Mouse (Mus musculus): ENCODE results near the gene Ttn. TPM values are rescaled to one million over a fixed set of nuclear protein-coding genes. Genes with fewer than 3 reads are reported as not detected.
"Not testable (repeated sequence)": the region's sequence is repeated elsewhere in the genome, so short reads cannot be mapped to it uniquely, and the experiment has no call there.

The Ttn gene
- 1,000 to 10,000 TPM; 2,867 to 3,123 TPM for total RNA-seq (2021)

GRCm38 (mm10) chr2:76982391-76983145, at the start of gene Ttn:
TSS of gene Ttn (minus strand) at chr2:76982547.
- peak; percentile 38 for DNase-seq (ENCODE audit: low spot score)
- intact Hi-C loops (cut with DNase I), result no loop called here

GRCm38 (mm10) chr2:77020649-77021048, 38.3 kb upstream of the Ttn start:
- DNase-seq (ENCODE audit: low spot score), result no peak
- intact Hi-C loops (cut with DNase I), result no loop called here

GRCm38 (mm10) chr2:77017735-77018134, 35.4 kb upstream of the Ttn start:
- DNase-seq (ENCODE audit: low spot score), result no peak
- intact Hi-C loops (cut with DNase I), result no loop called here

- DNase-seq (ENCODE audit: low spot score); intact Hi-C loops (cut with DNase I): not testable (repeated sequence)
Measured at GRCm38 (mm10) chr2:77013449-77013848, 31.1 kb upstream of the Ttn start.

GRCm38 (mm10) chr2:77011981-77012380, 29.6 kb upstream of the Ttn start:
- intact Hi-C loops (cut with DNase I), result no loop called here
- DNase-seq (ENCODE audit: low spot score), result no peak

GRCm38 (mm10) chr2:77007015-77007414, 24.7 kb upstream of the Ttn start:
- intact Hi-C loops (cut with DNase I), result no loop called here
- DNase-seq (ENCODE audit: low spot score), result no peak

GRCm38 (mm10) chr2:77003148-77003547, 20.8 kb upstream of the Ttn start:
- intact Hi-C loops (cut with DNase I), result no loop called here
- no peak for DNase-seq (ENCODE audit: low spot score)

- peak; percentile 20 for DNase-seq (ENCODE audit: low spot score)
- intact Hi-C loops (cut with DNase I), result no loop called here
Measured at GRCm38 (mm10) chr2:76998351-76998750, 16.0 kb upstream of the Ttn start.

GRCm38 (mm10) chr2:76992493-76993201, 10.3 kb upstream of the Ttn start:
- DNase-seq (ENCODE audit: low spot score), result no peak
- intact Hi-C loops (cut with DNase I), result no loop called here

GRCm38 (mm10) chr2:76987317-76987716, 5.0 kb upstream of the Ttn start:
- DNase-seq (ENCODE audit: low spot score), result no peak
- intact Hi-C loops (cut with DNase I), result no loop called here

GRCm38 (mm10) chr2:76984384-76984783, 2.0 kb upstream of the Ttn start:
- no peak for DNase-seq (ENCODE audit: low spot score)
- intact Hi-C loops (cut with DNase I), result no loop called here

- no peak for DNase-seq (ENCODE audit: low spot score)
- intact Hi-C loops (cut with DNase I), result no loop called here
Measured at GRCm38 (mm10) chr2:76983601-76984000, 1.3 kb upstream of the Ttn start.

GRCm38 (mm10) chr2:76981717-76982116, 630 bp downstream of the Ttn start:
- intact Hi-C loops (cut with DNase I), result no loop called here
- DNase-seq (ENCODE audit: low spot score), result no peak

GRCm38 (mm10) chr2:76980146-76980545, 2.2 kb downstream of the Ttn start:
- intact Hi-C loops (cut with DNase I), result no loop called here

GRCm38 (mm10) chr2:76977650-76978049, 4.7 kb downstream of the Ttn start:
- intact Hi-C loops (cut with DNase I), result loop anchor here (10.0 kb wide), 1 partner anchor 227 kb away; no protein-coding TSS in a partner anchor
- no peak for DNase-seq (ENCODE audit: low spot score)

More at GRCm38 (mm10) chr2:76980146-76980545, 2.2 kb downstream of the Ttn start:
- no peak for DNase-seq (ENCODE audit: low spot score)

- no peak for DNase-seq (ENCODE audit: low spot score)
- intact Hi-C loops (cut with DNase I), result loop anchor here (5.0 to 10.0 kb wide), 2 partner anchors 233 to 735 kb away; no protein-coding TSS in a partner anchor
Measured at GRCm38 (mm10) chr2:76972051-76972450, 10.3 kb downstream of the Ttn start.

- DNase-seq (ENCODE audit: low spot score), result no peak
- intact Hi-C loops (cut with DNase I), result loop anchor here (2.0 to 10.0 kb wide), 3 partner anchors 234 to 736 kb away; no protein-coding TSS in a partner anchor
Measured at GRCm38 (mm10) chr2:76971069-76971468, 11.3 kb downstream of the Ttn start.

GRCm38 (mm10) chr2:76970669-76971068, 11.7 kb downstream of the Ttn start:
- intact Hi-C loops (cut with DNase I), result loop anchor here (2.0 to 10.0 kb wide), 3 partner anchors 234 to 737 kb away; no protein-coding TSS in a partner anchor
- no peak for DNase-seq (ENCODE audit: low spot score)

- intact Hi-C loops (cut with DNase I), result loop anchor here (2.0 to 10.0 kb wide), 3 partner anchors 235 to 737 kb away; no protein-coding TSS in a partner anchor
- no peak for DNase-seq (ENCODE audit: low spot score)
Measured at GRCm38 (mm10) chr2:76970204-76970603, 12.1 kb downstream of the Ttn start.

- no peak for DNase-seq (ENCODE audit: low spot score)
- intact Hi-C loops (cut with DNase I), result loop anchor here (2.0 to 10.0 kb wide), 3 partner anchors 235 to 738 kb away; no protein-coding TSS in a partner anchor
Measured at GRCm38 (mm10) chr2:76969637-76970036, 12.7 kb downstream of the Ttn start.

- intact Hi-C loops (cut with DNase I), result no loop called here
- no peak for DNase-seq (ENCODE audit: low spot score)
Measured at GRCm38 (mm10) chr2:76968919-76969318, 13.4 kb downstream of the Ttn start.
